Mouse (Mus musculus): ENCODE results near the gene Abca2. TPM values are rescaled to one million over a fixed set of nuclear protein-coding genes. Genes with fewer than 3 reads are reported as not detected.

Gene Abca2
- total RNA-seq, 2 experiments from 2014 or later = 155 to 165 TPM

- DNase-seq (ENCODE audit: low spot score in 2 of 2) = no peak
Measured at GRCm38 (mm10) chr2:25457022-25457896, 28.8 kb downstream of the Abca2 start.

- DNase-seq (ENCODE audit: low spot score in 2 of 2) = peak in 1 of 2 experiments; percentile 24
Measured at GRCm38 (mm10) chr2:25458911-25459310, 30.4 kb downstream of the Abca2 start.

- DNase-seq (ENCODE audit: low spot score in 2 of 2) = peak; percentile 24 to 35
Measured at GRCm38 (mm10) chr2:25460135-25460534, 31.6 kb downstream of the Abca2 start.

GRCm38 (mm10) chr2:25460551-25461309 lies 32.2 kb downstream of the Abca2 start, which contains the start of gene Paxx:
Gene Paxx, minus strand, starts transcription at chr2:25461094.
- DNase-seq (ENCODE audit: low spot score in 2 of 2) = peak; percentile 89 to 94

GRCm38 (mm10) chr2:25461407-25461806 lies 32.9 kb downstream of the Abca2 start:
- no peak for DNase-seq (ENCODE audit: low spot score in 2 of 2)

- no peak for DNase-seq (ENCODE audit: low spot score in 2 of 2)
Measured at GRCm38 (mm10) chr2:25463630-25464029, 35.1 kb downstream of the Abca2 start.

GRCm38 (mm10) chr2:25465256-25465655 lies 36.8 kb downstream of the Abca2 start:
- DNase-seq (ENCODE audit: low spot score in 2 of 2) = no peak

- no peak for DNase-seq (ENCODE audit: low spot score in 2 of 2)
Measured at GRCm38 (mm10) chr2:25465816-25466635, 37.5 kb downstream of the Abca2 start.

- no peak for DNase-seq (ENCODE audit: low spot score in 2 of 2)
Measured at GRCm38 (mm10) chr2:25467606-25468303, 39.3 kb downstream of the Abca2 start.

GRCm38 (mm10) chr2:25468962-25469915 lies 40.7 kb downstream of the Abca2 start:
- DNase-seq (ENCODE audit: low spot score in 2 of 2) = peak; percentile 36

- no peak for DNase-seq (ENCODE audit: low spot score in 2 of 2)
Measured at GRCm38 (mm10) chr2:25469969-25470368, 41.5 kb downstream of the Abca2 start, which contains the start of gene Ptgds. Gene Ptgds, minus strand, starts transcription at chr2:25470046.

GRCm38 (mm10) chr2:25472550-25472949 lies 44.0 kb downstream of the Abca2 start:
- no peak for DNase-seq (ENCODE audit: low spot score in 2 of 2)

GRCm38 (mm10) chr2:25477541-25477940 lies 49.0 kb downstream of the Abca2 start:
- no peak for DNase-seq (ENCODE audit: low spot score in 2 of 2)

GRCm38 (mm10) chr2:25477967-25478675 lies 49.6 kb downstream of the Abca2 start:
- peak; percentile 59 to 62 for DNase-seq (ENCODE audit: low spot score in 2 of 2)

GRCm38 (mm10) chr2:25479551-25480311 lies 51.2 kb downstream of the Abca2 start:
- DNase-seq (ENCODE audit: low spot score in 2 of 2) = no peak

- no peak for DNase-seq (ENCODE audit: low spot score in 2 of 2)
Measured at GRCm38 (mm10) chr2:25480541-25480940, 52.0 kb downstream of the Abca2 start.

GRCm38 (mm10) chr2:25482969-25483368 lies 54.5 kb downstream of the Abca2 start:
- peak in 1 of 2 experiments; percentile 44 for DNase-seq (ENCODE audit: low spot score in 2 of 2)

Measured in left cerebral cortex, adult 18-20 months (tissue).